Mouse (Mus musculus) neural tube, embryonic 14.5 days (tissue): ENCODE data around the gene Cavin1. TPM values are rescaled to one million over a fixed set of nuclear protein-coding genes. Genes with fewer than 3 reads are reported as not detected.

Experiments used
- ATAC-seq: fragments of 200-750 bp; cut with Nextera tagmentation; 2 replicates; pipeline ENCODE4 v1.8.0; 2017; ENCODE audit warnings: low read depth, mild to moderate bottlenecking, moderate TSS enrichment, moderate library complexity
- H3K27ac ChIP-seq: fragments of 300-500 bp; sonication (generic); 2 replicates; pipeline ENCODE4 v1.5.1; 2014; ENCODE audit warnings: low read depth, mild to moderate bottlenecking, control low read depth, low read length, moderate library complexity, mixed read lengths
- H3K27me3 ChIP-seq: fragments of 300-500 bp; sonication (generic); 2 replicates; pipeline ENCODE4 v1.6.1; 2014; ENCODE audit warnings: low read length; ENCODE audit not compliant: control insufficient read depth, insufficient read depth
- H3K36me3 ChIP-seq: fragments of 300-500 bp; sonication (generic); 2 replicates; pipeline ENCODE4 v1.6.1; 2014; ENCODE audit warnings: low read length, mixed read lengths; ENCODE audit not compliant: control insufficient read depth, insufficient read depth
- H3K4me1 ChIP-seq: fragments of 300-500 bp; sonication (generic); 2 replicates; pipeline ENCODE4 v1.6.1; 2014; ENCODE audit warnings: low read length; ENCODE audit not compliant: control insufficient read depth, insufficient read depth
- H3K4me2 ChIP-seq: fragments of 300-500 bp; sonication (generic); 2 replicates; pipeline ENCODE4 v1.6.1; 2014; ENCODE audit warnings: mild to moderate bottlenecking, low read depth, low read length, control low read depth
- H3K4me3 ChIP-seq: fragments of 300-500 bp; sonication (generic); 2 replicates; pipeline ENCODE4 v1.5.1; 2014; ENCODE audit warnings: low read depth, low read length, control low read depth, mixed read lengths
- H3K9ac ChIP-seq: fragments of 300-500 bp; sonication (generic); replicated peaks from 2 replicates; pipeline ENCODE4 v1.6.1; 2014; ENCODE audit warnings: low read depth, mild to moderate bottlenecking, control low read depth, low read length, mixed read lengths
- H3K9me3 ChIP-seq: fragments of 300-500 bp; sonication (generic); 2 replicates; pipeline ENCODE4 v1.6.1; 2016; ENCODE audit warnings: low read length; ENCODE audit not compliant: control insufficient read depth
- WGBS: fragments of 180-500 bp; shearing (Covaris S2); extraction: QIAGEN DNeasy Blood & Tissue Kit; methylation state at CpG from one replicate; pipeline ENCODE4 v1.1.7; 2014; 5-methylcytosine and 5-hydroxymethylcytosine counted together
- polyA plus RNA-seq: library from polyadenylated mRNA; unstranded; fragments of >200 nt; fragmentation: Nextera tagmentation; extraction: Ambion mirVana; gene quantifications from 2 replicates; pipeline ENCODE4 v1.2.1, GENCODE M21; 2014

The Cavin1 gene
- polyA plus RNA-seq, 1 experiment from 2014 or later: 5.3 TPM

DNA sequence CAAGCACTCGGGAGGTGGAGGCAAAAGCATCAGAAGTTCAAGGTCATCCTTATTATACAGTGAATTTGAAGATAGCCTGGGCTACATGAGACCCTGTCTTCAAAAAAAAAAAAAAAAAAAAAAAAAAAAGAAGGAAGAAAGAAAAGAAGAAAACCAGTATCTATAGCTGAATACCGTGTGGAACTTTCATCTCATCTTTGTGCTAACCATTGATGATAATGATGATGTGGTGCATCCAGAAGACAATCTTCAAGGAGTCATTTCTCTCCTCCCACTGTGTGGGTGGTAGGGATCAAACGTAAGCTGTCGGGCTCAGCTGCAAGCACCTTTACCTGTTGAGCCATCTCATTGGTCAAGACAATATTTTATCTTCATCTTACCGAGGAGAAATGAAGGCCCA is 52.7 kb downstream of the Cavin1 start:
- H3K27me3 ChIP-seq: no peaks in the 10 kb centered on the region
- no peak overlapping the region for H3K4me3 ChIP-seq
- ATAC-seq: no peak
- no peaks in the 10 kb centered on the region for H3K9me3 ChIP-seq
- WGBS: 88% methylated on average over 5 of the region's 5 CpGs
- no peak overlapping the region for H3K27ac ChIP-seq
- no peaks in the 10 kb centered on the region for H3K36me3 ChIP-seq
- no peaks in the 10 kb centered on the region for H3K4me1 ChIP-seq
- H3K9ac ChIP-seq: no peak overlapping the region
- no peak overlapping the region for H3K4me2 ChIP-seq

DNA sequence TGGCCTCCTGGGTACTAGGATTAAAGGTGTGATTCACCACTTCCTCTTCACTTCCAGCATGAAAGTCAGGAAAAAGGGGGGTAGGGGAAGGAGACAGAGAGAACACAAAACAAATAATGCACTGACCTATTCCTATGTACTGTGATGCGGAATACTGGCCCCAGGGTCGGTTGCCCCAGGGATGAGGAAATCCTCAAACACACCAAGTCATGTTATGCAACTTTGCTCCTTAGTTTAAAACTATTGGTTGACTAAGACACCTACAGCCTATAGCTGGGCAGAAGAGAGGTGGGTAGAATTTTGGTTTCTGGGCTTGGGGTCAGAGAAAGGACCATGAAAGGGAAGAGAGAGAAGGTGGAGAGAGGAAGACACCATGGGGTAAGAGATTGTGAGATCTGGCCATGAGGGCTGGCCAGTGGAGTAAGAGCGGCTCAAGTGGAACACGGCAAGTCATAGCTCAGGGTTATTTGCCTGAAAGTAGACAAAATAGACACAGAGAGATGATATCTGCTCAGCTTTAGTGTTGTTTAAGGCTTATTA is 54.2 kb downstream of the Cavin1 start:
- ATAC-seq: no peak
- Histone ChIP-seq H3K9ac (no peak overlapping the region), H3K27ac (no peak overlapping the region), H3K27me3 (no peaks in the 10 kb centered on the region), H3K9me3 (no peaks in the 10 kb centered on the region), H3K4me3 (no peak overlapping the region), H3K4me1 (no peaks in the 10 kb centered on the region), H3K36me3 (no peaks in the 10 kb centered on the region), H3K4me2 (no peak overlapping the region)
- 96% methylated on average over 4 of the region's 4 CpGs for WGBS

DNA sequence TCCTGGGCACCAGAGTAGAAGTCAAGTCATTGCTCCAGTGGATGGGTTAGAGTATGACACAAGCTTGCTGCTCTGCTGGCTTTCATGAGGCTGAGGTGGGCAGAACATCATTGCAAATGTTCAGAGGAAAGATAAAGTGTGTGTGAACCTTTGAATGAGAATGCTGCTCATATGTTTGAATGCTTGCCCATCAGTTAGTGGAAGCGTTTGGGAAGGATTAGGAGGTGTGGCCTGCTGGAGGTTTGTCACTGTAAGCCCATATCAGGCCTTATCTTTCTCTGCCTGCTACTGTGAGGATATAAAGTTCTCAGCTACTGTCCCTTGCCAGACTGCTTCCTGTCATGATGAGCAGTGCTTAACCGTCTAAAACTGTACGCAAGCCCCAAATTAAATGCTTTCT is 55.6 kb downstream of the Cavin1 start:
- H3K4me3 ChIP-seq: no peak overlapping the region
- no peaks in the 10 kb centered on the region for H3K27me3 ChIP-seq
- no peak for ATAC-seq
- no peak overlapping the region for H3K27ac ChIP-seq
- H3K4me2 ChIP-seq: no peak overlapping the region
- whole genome bisulfite sequencing: 99% methylated on average over 3 of the region's 3 CpGs
- H3K4me1 ChIP-seq: no peaks in the 10 kb centered on the region
- no peaks in the 10 kb centered on the region; the same call in 1 of the 2 replicates for H3K36me3 ChIP-seq
- H3K9me3 ChIP-seq: no peaks in the 10 kb centered on the region
- H3K9ac ChIP-seq: no peak overlapping the region

DNA sequence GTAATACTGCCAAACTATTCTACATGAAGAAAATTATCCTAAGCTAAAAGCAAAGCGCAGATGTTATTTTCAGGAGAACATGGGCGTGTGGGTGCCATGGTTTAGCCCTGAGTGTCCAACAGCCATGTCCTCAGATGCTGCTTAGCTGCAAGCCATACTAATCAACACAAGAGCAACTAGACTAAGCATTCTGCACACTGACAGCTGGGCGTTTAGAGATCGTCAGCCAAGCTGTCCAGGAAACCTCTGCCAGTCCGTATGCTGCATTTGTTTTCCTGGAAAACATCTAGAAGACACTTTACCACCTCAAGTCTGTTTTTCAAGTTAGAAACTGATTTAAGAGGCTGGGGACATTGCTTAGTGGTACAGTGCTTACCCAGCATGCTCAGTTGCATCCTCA is 56.3 kb downstream of the Cavin1 start:
- no peak overlapping the region for H3K9ac ChIP-seq
- no peak overlapping the region for H3K4me2 ChIP-seq
- H3K9me3 ChIP-seq: no peaks in the 10 kb centered on the region
- no peaks in the 10 kb centered on the region for H3K27me3 ChIP-seq
- no peak overlapping the region for H3K27ac ChIP-seq
- 87% methylated on average over 5 of the region's 5 CpGs for WGBS
- ATAC-seq: no peak
- H3K4me3 ChIP-seq: no peak overlapping the region
- H3K4me1 ChIP-seq: no peaks in the 10 kb centered on the region
- no peaks in the 10 kb centered on the region; the same call in 1 of the 2 replicates for H3K36me3 ChIP-seq

DNA sequence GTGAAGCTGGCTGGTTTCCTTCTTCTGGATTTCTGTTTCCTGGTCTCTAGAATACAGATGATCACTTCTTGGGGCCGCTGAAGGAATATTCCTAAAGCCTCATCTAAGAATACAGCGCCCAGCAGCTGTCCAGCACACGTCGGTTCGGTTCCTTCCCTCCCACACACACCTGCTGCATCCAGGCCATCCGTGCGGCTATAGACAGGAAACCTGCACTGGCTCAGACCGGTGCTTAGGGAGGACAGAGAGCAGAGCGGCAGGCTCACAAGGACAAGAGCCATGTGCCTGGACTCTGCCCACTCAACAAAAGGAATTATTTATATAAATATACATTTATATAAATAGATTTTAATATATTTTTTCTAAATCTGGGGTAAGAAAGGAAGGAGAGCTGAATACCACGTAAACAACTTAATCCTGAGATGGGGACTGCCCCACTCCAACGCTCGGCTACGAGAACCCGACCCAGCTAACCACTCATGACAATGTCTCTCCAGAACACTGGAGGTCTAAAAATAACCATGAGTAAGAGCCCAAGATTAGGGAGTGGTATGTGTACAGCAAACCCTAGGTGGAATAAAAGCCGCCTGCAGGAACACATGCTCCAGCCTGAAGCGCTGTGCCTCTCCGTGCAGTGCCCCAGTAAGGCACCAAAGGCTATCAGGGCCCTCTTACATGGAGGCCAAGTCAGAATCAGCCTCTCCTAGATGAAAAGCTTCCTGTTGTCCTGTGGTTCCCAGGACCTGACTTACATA is 58.1 kb downstream of the Cavin1 start:
- no peaks in the 10 kb centered on the region for H3K4me1 ChIP-seq
- H3K4me3 ChIP-seq: no peak overlapping the region
- H3K9me3 ChIP-seq: no peaks in the 10 kb centered on the region
- H3K27me3 ChIP-seq: no peaks in the 10 kb centered on the region
- no peak overlapping the region for H3K9ac ChIP-seq
- H3K4me2 ChIP-seq: no peak overlapping the region
- H3K36me3 ChIP-seq: peaks cover 8% of the 10 kb centered on the region
- 90% methylated on average over 17 of the region's 17 CpGs for WGBS
- H3K27ac ChIP-seq: no peak overlapping the region
- ATAC-seq: no peak

DNA sequence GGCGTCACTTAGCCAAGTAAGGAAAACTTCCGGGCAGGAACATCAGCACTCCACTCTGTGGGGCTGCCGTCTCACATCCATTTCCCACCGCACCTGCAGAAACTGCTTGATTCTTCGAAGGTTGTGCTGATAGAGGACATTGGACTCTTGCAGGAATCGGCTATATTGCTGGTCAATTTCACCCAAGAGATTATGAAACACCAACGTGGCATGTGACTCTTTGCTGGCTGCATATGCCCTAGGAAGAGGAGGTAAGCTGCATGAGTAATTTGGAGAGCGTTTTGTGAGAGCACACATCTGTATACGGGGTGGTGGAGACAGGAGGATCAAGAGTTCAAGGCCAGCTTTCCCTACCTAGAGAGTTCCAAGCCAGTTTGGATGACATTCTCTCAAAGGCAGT is 62.1 kb downstream of the Cavin1 start:
- H3K4me2 ChIP-seq: no peak overlapping the region
- no peak overlapping the region for H3K9ac ChIP-seq
- no peak overlapping the region for H3K4me3 ChIP-seq
- no peaks in the 10 kb centered on the region for H3K27me3 ChIP-seq
- peaks cover 26% of the 10 kb centered on the region for H3K36me3 ChIP-seq
- no peaks in the 10 kb centered on the region for H3K4me1 ChIP-seq
- no peaks in the 10 kb centered on the region for H3K9me3 ChIP-seq
- H3K27ac ChIP-seq: no peak overlapping the region
- ATAC-seq: no peak
- 85% methylated on average over 9 of the region's 9 CpGs for WGBS

DNA sequence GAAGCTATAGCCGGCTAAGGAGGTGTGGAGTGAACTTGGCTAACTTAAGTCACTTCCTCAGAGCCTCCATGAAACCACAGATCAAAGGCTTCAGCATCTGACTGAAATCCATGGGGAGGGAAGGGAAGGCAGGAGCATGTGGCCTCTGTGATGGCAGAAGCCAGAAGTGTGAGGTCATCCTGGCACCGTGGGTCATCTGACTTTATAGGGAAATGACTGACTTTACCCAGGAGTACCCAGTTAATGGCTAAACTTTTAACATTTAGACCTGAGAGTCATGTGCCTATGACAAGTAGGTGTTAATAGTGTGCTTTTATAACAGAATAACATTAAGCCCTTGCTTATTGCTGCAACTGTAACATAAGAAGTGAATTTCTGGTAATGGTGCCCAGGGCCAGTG is 62.6 kb downstream of the Cavin1 start:
- no peak overlapping the region for H3K27ac ChIP-seq
- H3K4me2 ChIP-seq: no peak overlapping the region
- peaks cover 30% of the 10 kb centered on the region for H3K36me3 ChIP-seq
- no peak for ATAC-seq
- no peak overlapping the region for H3K9ac ChIP-seq
- H3K9me3 ChIP-seq: no peaks in the 10 kb centered on the region
- no peaks in the 10 kb centered on the region for H3K4me1 ChIP-seq
- 88% methylated on average over 2 of the region's 2 CpGs for WGBS
- H3K27me3 ChIP-seq: no peaks in the 10 kb centered on the region
- no peak overlapping the region for H3K4me3 ChIP-seq

DNA sequence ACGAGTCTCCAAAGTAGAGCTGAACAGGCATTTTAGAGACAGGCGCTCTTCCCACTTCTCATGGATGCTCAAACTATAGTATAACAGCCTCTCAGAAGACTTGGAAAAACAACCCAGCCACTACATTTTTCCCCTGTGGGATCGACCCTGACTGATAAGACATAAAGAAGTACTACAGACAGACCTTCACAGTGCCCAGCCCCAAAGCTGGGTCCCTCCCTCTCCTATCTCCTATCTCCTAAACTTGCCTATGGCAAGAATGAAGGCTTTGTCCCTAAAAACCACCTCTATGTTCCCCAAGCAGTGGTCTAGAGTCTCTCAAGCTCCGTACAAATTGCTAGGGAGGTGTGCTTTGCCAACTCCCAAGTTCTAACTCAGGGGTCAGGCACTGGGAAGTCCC is 63.8 kb downstream of the Cavin1 start:
- Histone ChIP-seq H3K36me3 (peaks cover 38% of the 10 kb centered on the region), H3K27ac (no peak overlapping the region), H3K4me2 (no peak overlapping the region), H3K4me3 (no peak overlapping the region), H3K9me3 (no peaks in the 10 kb centered on the region), H3K4me1 (no peaks in the 10 kb centered on the region), H3K9ac (no peak overlapping the region), H3K27me3 (no peaks in the 10 kb centered on the region)
- WGBS: 93% methylated on average over 4 of the region's 4 CpGs
- ATAC-seq: no peak
